Mouse (Mus musculus): ENCODE measurements around the gene Rxfp1. TPM values are rescaled to one million over a fixed set of nuclear protein-coding genes. Genes with fewer than 3 reads are reported as not detected.
"Not testable (repeated sequence)": the region's sequence is repeated elsewhere in the genome, so short reads cannot be mapped to it uniquely, and the experiment has no call there.

Gene Rxfp1
- polyA plus RNA-seq, 1 experiment, result not detected

- TF ChIP-seq FLI1 (IDR thresholded peaks at IDR 0.05; ENCODE audit: low read length), result no peak
- TF ChIP-seq GATA1 (IDR thresholded peaks at IDR 0.05; ENCODE audit: borderline replicate concordance, low read length), result no peak
- no peaks in the 10 kb centered on the region for H3K36me3 ChIP-seq (replicated peaks; ENCODE audit: low read length)
- H3K27me3 ChIP-seq (replicated peaks), result no peaks in the 10 kb centered on the region
These were observed 11.1 kb downstream of the Rxfp1 start for GRCm38 (mm10) chr3:79726506-79727075.

GRCm38 (mm10) chr3:79720756-79721484 is 16.8 kb downstream of the Rxfp1 start:
- no peaks in the 10 kb centered on the region for H3K9me3 ChIP-seq
- no peak for TF ChIP-seq GATA1 (IDR thresholded peaks at IDR 0.05; ENCODE audit: borderline replicate concordance, low read length)
- TF ChIP-seq FLI1 (IDR thresholded peaks at IDR 0.05; ENCODE audit: low read length), result no peak

More at GRCm38 (mm10) chr3:79726506-79727075, 11.1 kb downstream of the Rxfp1 start:
- Histone ChIP-seq H3K4me1 (no peaks in the 10 kb centered on the region), H3K4me3 (replicated peaks) (no peak overlapping the region), H3K9me3 (no peaks in the 10 kb centered on the region)

GRCm38 (mm10) chr3:79706436-79706835 is 31.2 kb downstream of the Rxfp1 start:
- peaks cover 7% of the 10 kb centered on the region for H3K9me3 ChIP-seq
- H3K27me3 ChIP-seq (replicated peaks), result peaks cover 3% of the 10 kb centered on the region
- H3K36me3 ChIP-seq (replicated peaks; ENCODE audit: low read length), result no peaks in the 10 kb centered on the region
- no peak overlapping the region for H3K4me3 ChIP-seq (replicated peaks)
- no peak for TF ChIP-seq FLI1 (IDR thresholded peaks at IDR 0.05; ENCODE audit: low read length)
- no peak for TF ChIP-seq GATA1 (IDR thresholded peaks at IDR 0.05; ENCODE audit: borderline replicate concordance, low read length)
- H3K4me1 ChIP-seq, result no peaks in the 10 kb centered on the region

More at GRCm38 (mm10) chr3:79720756-79721484, 16.8 kb downstream of the Rxfp1 start:
- H3K4me1 ChIP-seq, result no peaks in the 10 kb centered on the region
- H3K4me3 ChIP-seq (replicated peaks), result no peak overlapping the region
- no peaks in the 10 kb centered on the region for H3K36me3 ChIP-seq (replicated peaks; ENCODE audit: low read length)
- H3K27me3 ChIP-seq (replicated peaks), result no peaks in the 10 kb centered on the region

GRCm38 (mm10) chr3:79703135-79703534 is 34.5 kb downstream of the Rxfp1 start:
- Histone ChIP-seq H3K27me3 (replicated peaks) (peaks cover 3% of the 10 kb centered on the region), H3K9me3 (peaks cover 6% of the 10 kb centered on the region), H3K4me1 (no peaks in the 10 kb centered on the region), H3K36me3 (replicated peaks; ENCODE audit: low read length) (no peaks in the 10 kb centered on the region), H3K4me3 (replicated peaks) (no peak overlapping the region)
- no peak for TF ChIP-seq GATA1 (IDR thresholded peaks at IDR 0.05; ENCODE audit: borderline replicate concordance, low read length)
- TF ChIP-seq FLI1 (IDR thresholded peaks at IDR 0.05; ENCODE audit: low read length), result no peak

- TF ChIP-seq GATA1 (IDR thresholded peaks at IDR 0.05; ENCODE audit: borderline replicate concordance, low read length), result no peak
- no peak for TF ChIP-seq FLI1 (IDR thresholded peaks at IDR 0.05; ENCODE audit: low read length)
- peaks cover 8% of the 10 kb centered on the region for H3K4me1 ChIP-seq
- H3K4me3 ChIP-seq (replicated peaks), result no peak overlapping the region
- H3K9me3 ChIP-seq, result peaks cover 9% of the 10 kb centered on the region
- H3K36me3 ChIP-seq (replicated peaks; ENCODE audit: low read length), result no peaks in the 10 kb centered on the region
- H3K27me3 ChIP-seq (replicated peaks), result peaks cover 1% of the 10 kb centered on the region
These were observed 45.7 kb downstream of the Rxfp1 start for GRCm38 (mm10) chr3:79691957-79692356.

GRCm38 (mm10) chr3:79690111-79690651 is 47.5 kb downstream of the Rxfp1 start:
- Histone ChIP-seq H3K4me1 (peaks cover 8% of the 10 kb centered on the region), H3K4me3 (replicated peaks) (no peak overlapping the region), H3K9me3 (peaks cover 11% of the 10 kb centered on the region), H3K27me3 (replicated peaks) (peaks cover 1% of the 10 kb centered on the region), H3K36me3 (replicated peaks; ENCODE audit: low read length) (no peaks in the 10 kb centered on the region)
- TF ChIP-seq FLI1 (IDR thresholded peaks at IDR 0.05; ENCODE audit: low read length) (no peak), GATA1 (IDR thresholded peaks at IDR 0.05; ENCODE audit: borderline replicate concordance, low read length) (no peak)

GRCm38 (mm10) chr3:79688101-79688500 is 49.6 kb downstream of the Rxfp1 start:
- peaks cover 11% of the 10 kb centered on the region for H3K9me3 ChIP-seq
- not testable (repeated sequence) for H3K27me3 ChIP-seq (replicated peaks); H3K4me1 ChIP-seq; H3K36me3 ChIP-seq (replicated peaks; ENCODE audit: low read length); H3K4me3 ChIP-seq (replicated peaks)

- peaks cover 2% of the 10 kb centered on the region for H3K27me3 ChIP-seq (replicated peaks)
- TF ChIP-seq GATA1 (IDR thresholded peaks at IDR 0.05; ENCODE audit: borderline replicate concordance, low read length), result no peak
- TF ChIP-seq FLI1 (IDR thresholded peaks at IDR 0.05; ENCODE audit: low read length), result no peak
- H3K4me3 ChIP-seq (replicated peaks), result no peak overlapping the region
- H3K9me3 ChIP-seq, result peaks cover 7% of the 10 kb centered on the region
- H3K4me1 ChIP-seq, result no peaks in the 10 kb centered on the region
- H3K36me3 ChIP-seq (replicated peaks; ENCODE audit: low read length), result no peaks in the 10 kb centered on the region
These were observed 54.2 kb downstream of the Rxfp1 start for GRCm38 (mm10) chr3:79683529-79683928.

GRCm38 (mm10) chr3:79682351-79683132 is 55.1 kb downstream of the Rxfp1 start:
- peaks cover 7% of the 10 kb centered on the region for H3K9me3 ChIP-seq
- H3K4me1 ChIP-seq, result no peaks in the 10 kb centered on the region
- no peaks in the 10 kb centered on the region for H3K36me3 ChIP-seq (replicated peaks; ENCODE audit: low read length)
- H3K4me3 ChIP-seq (replicated peaks), result no peak overlapping the region
- H3K27me3 ChIP-seq (replicated peaks), result peaks cover 2% of the 10 kb centered on the region
- TF ChIP-seq GATA1 (IDR thresholded peaks at IDR 0.05; ENCODE audit: borderline replicate concordance, low read length), result no peak
- TF ChIP-seq FLI1 (IDR thresholded peaks at IDR 0.05; ENCODE audit: low read length), result no peak
